Mouse (Mus musculus): Measurements from ENCODE around the gene Ly6g6d.
A peak's percentile ranks its signal among the peaks of the same experiment; 100 is the strongest.

Ly6g6d gene

DNA sequence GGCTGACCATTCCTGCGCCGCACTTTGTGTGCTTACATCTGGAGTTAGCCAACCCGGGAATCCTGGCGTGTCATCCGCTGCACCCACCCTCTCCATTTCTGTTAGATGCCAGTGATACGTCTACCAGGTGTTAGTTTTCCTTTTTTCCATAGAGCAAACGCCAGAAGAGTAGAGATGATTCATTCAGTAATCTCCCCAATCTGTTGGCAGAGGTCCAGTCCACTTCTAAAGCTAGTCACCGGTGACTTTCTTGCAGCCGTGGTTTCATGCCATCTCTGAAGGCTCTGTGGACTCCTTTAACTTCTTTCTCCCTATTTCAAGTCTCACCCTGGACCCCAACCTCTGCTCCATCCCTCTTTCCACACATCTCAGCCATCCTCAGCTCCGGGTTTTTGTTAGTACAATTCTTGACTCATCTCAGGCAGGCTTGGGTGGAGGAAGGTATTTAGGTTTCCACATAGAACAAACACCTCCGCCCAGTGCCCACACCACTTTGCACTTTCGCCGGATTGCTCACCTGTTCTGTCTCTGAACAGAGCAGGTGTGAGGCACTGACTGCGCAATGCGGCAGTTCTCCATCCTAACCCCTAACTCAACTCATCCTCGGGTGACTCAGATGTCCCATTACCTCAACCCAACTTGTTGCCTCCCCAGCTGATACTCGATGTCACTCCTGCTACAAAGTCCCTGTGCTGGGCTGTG lies 9.5 kb downstream of the Ly6g6d start:
- no peak for DNase-seq

DNA sequence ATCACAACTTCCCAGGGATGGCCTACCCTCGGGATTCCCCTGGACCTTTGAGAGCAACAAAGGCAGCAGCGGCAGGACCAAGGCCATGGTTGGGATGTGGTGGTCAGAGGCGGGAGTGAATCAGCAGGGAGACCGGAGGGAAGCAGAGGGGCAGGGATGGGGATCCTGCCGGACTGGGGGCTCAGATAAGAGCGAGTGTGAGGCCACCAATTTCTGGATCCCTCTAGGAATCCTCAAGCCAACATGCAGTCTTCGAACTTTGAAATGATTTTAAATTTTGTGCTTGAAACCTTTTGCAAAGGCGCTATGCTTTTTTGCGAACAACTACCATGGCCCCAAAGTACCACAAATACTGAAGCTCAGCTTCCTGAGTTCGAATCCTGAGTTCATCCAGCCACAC lies 11.8 kb downstream of the Ly6g6d start, which contains the start of gene Mpig6b:
Gene Mpig6b (minus strand): TSS at position 101 of the 400 bp plus-strand sequence.
- DNase-seq, result no peak

- no peak for DNase-seq
Observed at GRCm38 (mm10) chr17:35064951-35065947, 12.6 kb downstream of the Ly6g6d start, which contains the start of gene Ly6g6c. TSS of gene Ly6g6c (plus strand) at chr17:35065388.

DNA sequence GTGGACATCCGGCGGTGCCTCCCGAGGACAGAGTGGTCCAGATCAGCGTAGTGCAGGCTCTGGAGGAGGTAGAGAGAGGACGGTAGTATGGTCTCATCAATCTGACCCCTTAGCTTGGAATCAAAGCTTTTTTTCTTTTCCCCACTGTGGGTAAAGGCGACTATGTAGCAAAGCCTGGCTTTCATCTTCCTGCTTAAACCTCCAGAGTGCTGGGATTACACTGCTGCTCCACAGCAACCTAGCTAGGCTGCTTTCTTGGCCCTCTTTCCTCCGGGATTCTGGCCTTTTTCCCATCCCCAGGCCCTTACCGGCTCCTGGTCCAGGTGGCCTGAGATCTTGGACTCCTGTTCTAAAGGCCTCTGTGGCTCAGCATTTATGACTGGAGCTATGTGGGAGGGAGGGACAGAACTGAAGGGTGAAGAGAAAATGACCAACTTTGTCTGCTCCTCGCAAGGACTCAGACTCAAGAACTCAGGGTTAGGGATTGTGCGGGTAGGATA lies 13.4 kb downstream of the Ly6g6d start:
- no peak for DNase-seq

GRCm38 (mm10) chr17:35063466-35063865 lies 14.4 kb downstream of the Ly6g6d start:
- DNase-seq, result no peak

DNA sequence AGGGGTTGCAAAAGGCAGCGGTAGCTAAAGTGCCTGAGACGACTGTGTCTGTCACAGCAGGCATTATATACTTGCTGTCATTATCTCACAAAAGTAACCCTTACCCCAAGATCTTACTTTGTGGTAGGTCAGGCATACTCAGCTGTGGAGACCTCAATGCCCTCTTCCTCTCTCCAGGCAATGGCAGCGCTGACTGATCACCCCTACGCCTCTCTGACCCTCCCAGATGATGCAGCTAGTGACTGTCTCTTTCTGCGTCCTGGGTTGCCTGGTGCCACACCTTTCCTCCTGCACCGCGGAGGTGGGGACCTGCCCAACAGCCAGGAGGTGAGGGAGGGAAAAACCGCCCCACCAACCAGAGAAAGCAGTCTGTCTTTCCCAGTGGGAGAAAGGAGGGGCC lies 16.6 kb downstream of the Ly6g6d start:
- DNase-seq, result no peak

GRCm38 (mm10) chr17:35060737-35061297 lies 17.0 kb downstream of the Ly6g6d start:
- DNase-seq, result no peak

- DNase-seq, result peak in 1 of 2 experiments; percentile 25
Observed at GRCm38 (mm10) chr17:35060071-35060470, 17.8 kb downstream of the Ly6g6d start.

DNA sequence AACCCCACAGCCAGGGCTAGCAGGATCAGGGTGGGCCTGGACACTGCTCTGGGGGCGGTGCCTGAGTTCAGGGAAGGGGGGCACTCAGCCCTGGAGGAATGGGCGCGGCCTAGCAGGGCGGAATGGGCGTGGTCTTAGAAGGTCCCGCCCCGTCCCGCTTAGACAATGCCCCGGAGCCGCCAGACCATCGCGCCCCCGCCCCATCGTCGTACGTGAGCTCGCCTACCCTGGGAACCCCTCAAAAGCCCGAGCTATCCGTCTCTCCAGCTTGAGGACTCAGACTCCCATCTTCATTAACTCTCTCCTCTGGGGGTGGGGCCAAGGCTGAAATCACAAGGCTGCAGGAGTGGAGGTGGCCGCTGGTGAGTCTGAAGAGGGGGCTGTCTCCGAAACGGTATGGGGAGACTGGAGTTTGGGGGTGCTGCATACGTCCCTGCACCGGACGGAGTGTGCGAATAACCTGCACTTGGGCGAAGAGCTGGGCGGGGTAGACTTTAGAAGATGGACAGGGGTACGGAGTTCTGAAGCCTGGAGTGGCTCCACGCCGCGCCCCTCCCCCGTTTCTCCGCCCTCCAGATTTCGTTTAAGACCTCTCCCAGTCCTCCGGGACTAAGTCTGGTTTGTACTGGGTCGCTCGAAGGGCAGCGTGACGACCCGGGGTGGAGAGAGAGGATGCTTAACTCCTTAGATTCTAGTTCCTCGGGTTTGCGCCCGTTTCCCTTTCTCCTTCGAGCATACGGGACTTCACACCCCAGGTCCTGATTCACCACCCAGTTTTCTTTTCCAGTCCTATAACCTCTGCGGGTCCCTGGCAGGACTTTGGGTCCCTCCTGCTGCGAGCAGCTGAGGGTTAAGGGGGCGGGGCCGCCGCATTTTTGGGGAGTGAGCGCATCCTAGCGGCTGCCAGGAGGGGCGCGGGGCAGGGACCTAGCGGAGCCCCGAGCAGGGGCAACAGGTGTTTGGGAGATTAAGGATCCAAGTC lies 18.7 kb downstream of the Ly6g6d start, which contains the start of gene Ddah2:
Gene Ddah2 (plus strand): TSS at position 125 of the 982 bp plus-strand sequence.
- peak; percentile 77 to 81 for DNase-seq

GRCm38 (mm10) chr17:35058316-35058715 lies 19.5 kb downstream of the Ly6g6d start:
- DNase-seq, result no peak

GRCm38 (mm10) chr17:35057090-35057489 lies 20.8 kb downstream of the Ly6g6d start:
- no peak for DNase-seq

- no peak for DNase-seq
Observed at GRCm38 (mm10) chr17:35055691-35056495, 22.0 kb downstream of the Ly6g6d start.

DNA sequence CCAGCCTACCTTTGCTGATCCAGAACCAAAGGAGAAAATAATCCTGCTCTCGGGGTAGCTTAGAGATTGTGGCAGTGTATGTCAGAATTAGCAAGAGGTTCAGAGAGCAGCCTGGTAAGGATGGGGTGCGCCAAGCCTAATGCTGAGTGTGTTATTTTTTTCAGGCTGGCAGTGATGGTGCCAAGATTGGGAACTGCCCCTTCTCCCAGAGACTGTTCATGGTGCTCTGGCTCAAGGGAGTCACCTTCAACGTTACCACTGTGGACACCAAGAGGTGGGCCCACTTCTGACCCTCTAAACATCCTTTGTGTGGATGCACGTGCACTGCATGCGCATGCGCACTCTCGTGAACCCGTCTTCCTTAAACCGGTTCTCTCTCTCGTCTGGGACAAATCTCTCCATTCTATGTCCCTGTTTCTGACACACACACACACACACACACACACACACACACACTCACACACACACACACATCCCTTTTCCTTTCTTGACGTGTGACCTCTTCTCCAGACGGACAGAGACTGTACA lies 25.5 kb downstream of the Ly6g6d start:
- no peak for DNase-seq

DNA sequence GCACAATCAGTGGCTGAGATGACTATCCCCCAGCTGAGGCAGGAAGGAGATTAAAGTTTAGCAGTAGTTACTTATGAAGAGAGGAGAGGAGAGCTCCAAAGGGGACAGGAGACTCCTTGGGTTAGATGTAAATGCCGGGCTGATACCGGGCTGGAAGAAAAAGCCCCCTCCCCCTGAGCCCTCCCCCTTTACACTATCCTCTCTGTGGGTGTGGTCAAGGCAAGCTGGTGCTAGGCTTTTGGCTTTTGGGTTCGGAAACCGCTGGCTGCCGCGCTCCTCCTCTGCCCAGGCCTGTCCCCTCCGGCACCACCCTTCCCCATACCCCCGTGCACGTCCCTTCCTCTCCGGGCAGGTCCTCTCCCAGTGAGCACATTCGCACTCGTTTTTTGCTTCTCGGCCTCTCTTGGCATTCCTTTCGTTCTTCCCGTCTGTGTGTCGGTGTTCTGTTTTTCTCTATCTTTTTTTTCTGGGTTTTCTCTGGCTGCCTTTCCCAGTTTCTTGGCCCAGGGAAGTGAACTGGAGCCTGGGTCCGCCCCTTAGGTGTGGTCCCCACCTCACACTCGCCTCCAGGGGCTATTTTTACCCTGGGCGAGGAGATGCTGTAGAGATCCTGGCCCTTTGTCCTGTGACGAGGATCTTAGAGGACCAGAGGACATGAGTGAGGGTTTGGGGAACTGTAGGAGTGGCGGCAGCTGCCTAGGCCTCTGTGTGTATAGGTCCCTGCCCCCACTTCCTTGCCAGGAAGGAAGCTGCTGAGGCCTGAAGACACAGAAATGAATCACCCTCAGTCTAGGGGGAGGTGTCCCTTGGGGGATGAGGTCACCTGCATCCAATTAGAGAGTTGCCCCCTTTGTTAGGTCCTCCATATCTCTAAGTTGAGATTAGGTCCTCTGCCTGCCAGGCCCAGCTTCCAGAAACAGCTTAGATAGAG lies 26.4 kb downstream of the Ly6g6d start:
- peak; percentile 61 to 81 for DNase-seq

GRCm38 (mm10) chr17:35050126-35050750 lies 27.6 kb downstream of the Ly6g6d start:
- peak; percentile 75 to 80 for DNase-seq

- DNase-seq, result peak in 1 of 2 experiments; percentile 61
Observed at GRCm38 (mm10) chr17:35049561-35050016, 28.3 kb downstream of the Ly6g6d start, which contains the start of gene Clic1. TSS of gene Clic1 (plus strand) at chr17:35049966.

- no peak for DNase-seq
Observed at GRCm38 (mm10) chr17:35048932-35049440, 28.9 kb downstream of the Ly6g6d start.
